Mouse (Mus musculus) heart, embryonic 14.5 days (tissue): ENCODE results near the gene Spock2. TPM values are rescaled to one million over a fixed set of nuclear protein-coding genes. Genes with fewer than 3 reads are reported as not detected.

Experiments used
- ATAC-seq: fragments of 200-750 bp; cut with Nextera tagmentation; 2 replicates; pipeline ENCODE4 v1.8.0; 2017; ENCODE audit warnings: low read depth, moderate TSS enrichment; ENCODE audit not compliant: insufficient number of reproducible peaks, insufficient read depth, low FRiP score
- H3K27ac ChIP-seq, 2 experiments: fragments of 200-500 bp in 1 of 2; fragments of 300-500 bp in 1 of 2; sonication (generic) in 1 of 2; replicated peaks in 1 of 2; 2 replicates each; pipeline ENCODE4 v1.5.1; 2012 to 2014; ENCODE audit warnings: low read depth in 2 of 2, low read length in 2 of 2, control low read depth in 1 of 2, mild to moderate bottlenecking in 1 of 2, mixed read lengths in 1 of 2; ENCODE audit not compliant: control insufficient read depth in 1 of 2, insufficient read depth in 1 of 2
- H3K27me3 ChIP-seq: fragments of 300-500 bp; sonication (generic); 2 replicates; pipeline ENCODE4 v1.6.1; 2014; ENCODE audit warnings: mild to moderate bottlenecking, low read length, control low read depth; ENCODE audit not compliant: control insufficient read depth, insufficient read depth
- H3K36me3 ChIP-seq: fragments of 300-500 bp; sonication (generic); 2 replicates; pipeline ENCODE4 v1.6.1; 2014; ENCODE audit warnings: mild to moderate bottlenecking, control low read depth, low read length, mixed read lengths; ENCODE audit not compliant: control insufficient read depth, insufficient read depth
- H3K4me1 ChIP-seq, 2 experiments: fragments of 200-500 bp in 1 of 2; fragments of 300-500 bp in 1 of 2; sonication (generic) in 1 of 2; 2 replicates each; pipeline ENCODE4 v1.6.1; 2012 to 2014; ENCODE audit warnings: low read length in 2 of 2, control low read depth in 1 of 2, mixed read lengths in 1 of 2; ENCODE audit not compliant: control insufficient read depth in 2 of 2, insufficient read depth in 2 of 2
- H3K4me2 ChIP-seq: fragments of 300-500 bp; sonication (generic); 2 replicates; pipeline ENCODE4 v1.6.1; 2014; ENCODE audit warnings: mild to moderate bottlenecking, low read length
- H3K4me3 ChIP-seq, 2 experiments: fragments of 200-500 bp in 1 of 2; fragments of 300-500 bp in 1 of 2; sonication (generic) in 1 of 2; 2 replicates each; pipeline ENCODE4 v1.5.1; 2012 to 2014; ENCODE audit warnings: low read length in 2 of 2, mild to moderate bottlenecking in 2 of 2, control low read depth in 1 of 2, low read depth in 1 of 2, moderate library complexity in 1 of 2; ENCODE audit not compliant: control insufficient read depth in 1 of 2, insufficient read depth in 1 of 2
- H3K9ac ChIP-seq: fragments of 300-500 bp; sonication (generic); 2 replicates; pipeline ENCODE4 v1.6.1; 2014; ENCODE audit warnings: mild to moderate bottlenecking, low read length
- H3K9me3 ChIP-seq: fragments of 300-500 bp; sonication (generic); 2 replicates; pipeline ENCODE4 v1.6.1; 2016; ENCODE audit warnings: low read length, control low read depth; ENCODE audit not compliant: control insufficient read depth
- WGBS: fragments of 180-500 bp; shearing (Covaris S2); extraction: QIAGEN DNeasy Blood & Tissue Kit; methylation state at CpG from one replicate; pipeline ENCODE4 v1.1.7; 2014; 5-methylcytosine and 5-hydroxymethylcytosine counted together
- polyA plus RNA-seq: library from polyadenylated mRNA; unstranded; fragments of >200 nt; fragmentation: Nextera tagmentation; extraction: Ambion mirVana; gene quantifications from 2 replicates; pipeline ENCODE4 v1.2.1, GENCODE M21; 2014

Gene Spock2
- polyA plus RNA-seq = 2.6 and 3.7 TPM in 2 replicates

GRCm38 (mm10) chr10:60106146-60106530, at the start of gene Spock2:
Gene Spock2 (plus strand): TSS chr10:60106219.
- H3K27me3 ChIP-seq = peaks cover 75% of the 10 kb centered on the region
- H3K4me1 ChIP-seq = peaks cover 9 to 19% of the 10 kb centered on the region in 2 experiments; a peak in 3 of 4 replicates
- H3K4me3 ChIP-seq = peak within 1 kb of the TSS; percentile 49 to 56
- H3K27ac ChIP-seq = no peak within 1 kb of the TSS
- H3K9ac ChIP-seq = peak within 1 kb of the TSS; percentile 73
- H3K9me3 ChIP-seq = no peaks in the 10 kb centered on the region
- H3K36me3 ChIP-seq = 0 out of 2 replicates have a peak, but pooled peaks cover 2% of the 10 kb centered on the region
- WGBS = under 1% methylated on average over 22 of the region's 22 CpGs
- 0 out of 2 replicates have a peak, but pooled peaks have one; percentile 4 for ATAC-seq
- peak within 1 kb of the TSS; percentile 98 for H3K4me2 ChIP-seq

- Histone ChIP-seq H3K27ac (no peak overlapping the region), H3K36me3 (peaks cover 20% of the 10 kb centered on the region), H3K9ac (no peak overlapping the region), H3K9me3 (peaks cover 13% of the 10 kb centered on the region), H3K4me2 (no peak overlapping the region), H3K27me3 (no peaks in the 10 kb centered on the region), H3K4me1 (peaks cover 2 to 6% of the 10 kb centered on the region in 2 experiments; a peak in 1 of 4 replicates), H3K4me3 (no peak overlapping the region)
- no peak for ATAC-seq
- WGBS = 85% methylated on average over 5 of the region's 5 CpGs
These were observed 43.8 kb upstream of the Spock2 start for GRCm38 (mm10) chr10:60062173-60062572.

- Histone ChIP-seq H3K27ac (no peak overlapping the region), H3K4me3 (no peak overlapping the region), H3K36me3 (peaks cover 20% of the 10 kb centered on the region), H3K9ac (no peak overlapping the region; the same call in 1 of the 2 replicates), H3K27me3 (no peaks in the 10 kb centered on the region), H3K4me1 (peaks cover 2 to 6% of the 10 kb centered on the region in 2 experiments; a peak in 1 of 4 replicates), H3K4me2 (no peak overlapping the region), H3K9me3 (peaks cover 5% of the 10 kb centered on the region)
- ATAC-seq = no peak
- WGBS = 51% methylated on average over 5 of the region's 5 CpGs
These were observed 43.1 kb upstream of the Spock2 start for GRCm38 (mm10) chr10:60062931-60063330.

GRCm38 (mm10) chr10:60066524-60066923, 39.5 kb upstream of the Spock2 start:
- Histone ChIP-seq H3K9me3 (no peaks in the 10 kb centered on the region), H3K9ac (no peak overlapping the region), H3K36me3 (peaks cover 20% of the 10 kb centered on the region), H3K27me3 (no peaks in the 10 kb centered on the region; the same call in 1 of the 2 replicates), H3K4me1 (peaks cover 2 to 6% of the 10 kb centered on the region in 2 experiments; a peak in 1 of 4 replicates), H3K4me3 (no peak overlapping the region), H3K27ac (no peak overlapping the region), H3K4me2 (no peak overlapping the region)
- no peak for ATAC-seq
- 79% methylated on average over 3 of the region's 3 CpGs for WGBS

- no peak overlapping the region for H3K27ac ChIP-seq
- no peak for ATAC-seq
- H3K4me3 ChIP-seq = no peak overlapping the region
- H3K27me3 ChIP-seq = peaks cover 8% of the 10 kb centered on the region; the same call in 1 of the 2 replicates
- H3K4me1 ChIP-seq = peaks cover 19 to 29% of the 10 kb centered on the region in 2 experiments
- 87% methylated on average over 1 of the region's 1 CpGs for WGBS
- no peaks in the 10 kb centered on the region for H3K36me3 ChIP-seq
- no peaks in the 10 kb centered on the region for H3K9me3 ChIP-seq
- no peak overlapping the region for H3K4me2 ChIP-seq
- H3K9ac ChIP-seq = no peak overlapping the region
These were observed 30.9 kb upstream of the Spock2 start for GRCm38 (mm10) chr10:60075159-60075558.

- Histone ChIP-seq H3K4me1 (peaks cover 37 to 50% of the 10 kb centered on the region in 2 experiments), H3K9me3 (no peaks in the 10 kb centered on the region), H3K4me3 (no peak overlapping the region), H3K4me2 (no peak overlapping the region), H3K27me3 (peaks cover 8% of the 10 kb centered on the region; the same call in 1 of the 2 replicates), H3K9ac (no peak overlapping the region), H3K27ac (no peak overlapping the region), H3K36me3 (no peaks in the 10 kb centered on the region)
- ATAC-seq = no peak
- WGBS = 98% methylated on average over 7 of the region's 7 CpGs
These were observed 28.8 kb upstream of the Spock2 start for GRCm38 (mm10) chr10:60077226-60077625.

GRCm38 (mm10) chr10:60077736-60078560, 28.1 kb upstream of the Spock2 start:
- Histone ChIP-seq H3K9me3 (no peaks in the 10 kb centered on the region), H3K4me2 (peak overlapping the region; percentile 49), H3K4me1 (peaks cover 37 to 54% of the 10 kb centered on the region in 2 experiments), H3K27me3 (peaks cover 11% of the 10 kb centered on the region; the same call in 1 of the 2 replicates), H3K4me3 (no peak overlapping the region), H3K36me3 (no peaks in the 10 kb centered on the region), H3K9ac (0 out of 2 replicates have a peak overlapping the region, but pooled peaks have one; percentile 5), H3K27ac (peak overlapping the region; percentile 33 to 83)
- 48% methylated on average over 18 of the region's 18 CpGs for WGBS
- ATAC-seq = no peak
